Mouse (Mus musculus) liver, adult 2 months (tissue): Measurements from ENCODE around the gene Car6. TPM values are rescaled to one million over a fixed set of nuclear protein-coding genes. Genes with fewer than 3 reads are reported as not detected.

Experiments
- DNase-seq: peaks from one replicate; pipeline ENCODE4 v3.0.0-alpha.2; 2011; ENCODE audit warnings: low read depth, low spot score; ENCODE audit errors: extremely low read depth
- H3K27ac ChIP-seq: fragments of 200-500 bp; replicated peaks from 2 replicates; pipeline ENCODE4 v1.5.1; 2012; ENCODE audit warnings: low read depth, mild to moderate bottlenecking, control low read depth, inconsistent platforms, low read length; ENCODE audit not compliant: insufficient read depth
- H3K27me3 ChIP-seq: fragments of 200-500 bp; 2 replicates; pipeline ENCODE4 v1.6.1; 2012; ENCODE audit warnings: mild to moderate bottlenecking, moderate library complexity, low read length, inconsistent platforms; ENCODE audit not compliant: control insufficient read depth, insufficient read depth
- H3K36me3 ChIP-seq: fragments of 200-500 bp; 2 replicates; pipeline ENCODE4 v1.6.1; 2012; ENCODE audit warnings: low read length, inconsistent platforms; ENCODE audit not compliant: control insufficient read depth, insufficient read depth
- H3K4me1 ChIP-seq: fragments of 200-500 bp; 2 replicates; pipeline ENCODE4 v1.6.1; 2011; ENCODE audit warnings: low read length; ENCODE audit not compliant: control insufficient read depth, insufficient read depth
- H3K4me3 ChIP-seq: fragments of 200-500 bp; 2 replicates; pipeline ENCODE4 v1.5.1; 2011; ENCODE audit warnings: low read depth, mild to moderate bottlenecking, control low read depth, low read length, moderate library complexity; ENCODE audit not compliant: insufficient read depth
- H3K79me2 ChIP-seq: fragments of 200-500 bp; 2 replicates; pipeline ENCODE4 v1.6.1; 2012; ENCODE audit warnings: inconsistent platforms, mild to moderate bottlenecking, low read length, moderate library complexity; ENCODE audit not compliant: control insufficient read depth, insufficient read depth
- H3K9ac ChIP-seq: fragments of 200-500 bp; 2 replicates; pipeline ENCODE4 v1.6.1; 2012; ENCODE audit warnings: low read depth, mild to moderate bottlenecking, control low read depth, inconsistent platforms, low read length
- CTCF ChIP-seq: fragments of 200-500 bp; IDR thresholded peaks from 2 replicates; pipeline ENCODE4 v1.5.1; 2011; ENCODE audit warnings: low read depth, low read length, control low read depth
- POLR2A ChIP-seq: fragments of 200-500 bp; IDR thresholded peaks from 2 replicates; pipeline ENCODE4 v1.6.1; 2011; ENCODE audit warnings: low read length, control low read depth; ENCODE audit not compliant: insufficient read depth; ENCODE audit errors: extremely low read depth
- WGBS: fragments of 180-500 bp; shearing (Covaris S2); methylation state at CpG from one replicate; pipeline ENCODE4 v1.1.7; 2018; 5-methylcytosine and 5-hydroxymethylcytosine counted together
- polyA plus RNA-seq: library from polyadenylated mRNA; depleted of rRNA; stranded (reverse); fragments of >200 nt; gene quantifications from 2 replicates; pipeline ENCODE4 v1.2.3, GENCODE M21; 2012
- total RNA-seq: library from RNA; depleted of rRNA; stranded (reverse); fragments of >200 nt; gene quantifications from 2 replicates; pipeline ENCODE4 v1.2.3, GENCODE M21; 2014

The Car6 gene
- total and polyA plus RNA-seq, 2 experiments = not detected

GRCm38 (mm10) chr4:150225700-150226099 lies 24.6 kb upstream of the Car6 start:
- no peak overlapping the region for H3K9ac ChIP-seq
- no peak overlapping the region for H3K27ac ChIP-seq
- no peak overlapping the region for H3K4me3 ChIP-seq
- TF ChIP-seq CTCF = no peak
- no peak for TF ChIP-seq POLR2A
- peaks cover 25% of the 10 kb centered on the region for H3K4me1 ChIP-seq
- DNase-seq = no peak
- H3K79me2 ChIP-seq = no peaks in the 10 kb centered on the region
- H3K36me3 ChIP-seq = no peaks in the 10 kb centered on the region
- no peaks in the 10 kb centered on the region for H3K27me3 ChIP-seq
- WGBS = 29% methylated on average over 1 of the region's 1 CpGs

GRCm38 (mm10) chr4:150223830-150224229 lies 22.7 kb upstream of the Car6 start:
- Histone ChIP-seq H3K27ac (no peak overlapping the region), H3K4me3 (no peak overlapping the region), H3K9ac (no peak overlapping the region), H3K27me3 (no peaks in the 10 kb centered on the region), H3K4me1 (peaks cover 18% of the 10 kb centered on the region), H3K36me3 (no peaks in the 10 kb centered on the region), H3K79me2 (no peaks in the 10 kb centered on the region)
- 91% methylated on average over 4 of the region's 4 CpGs for WGBS
- TF ChIP-seq POLR2A = no peak
- no peak for TF ChIP-seq CTCF
- no peak for DNase-seq

DNA sequence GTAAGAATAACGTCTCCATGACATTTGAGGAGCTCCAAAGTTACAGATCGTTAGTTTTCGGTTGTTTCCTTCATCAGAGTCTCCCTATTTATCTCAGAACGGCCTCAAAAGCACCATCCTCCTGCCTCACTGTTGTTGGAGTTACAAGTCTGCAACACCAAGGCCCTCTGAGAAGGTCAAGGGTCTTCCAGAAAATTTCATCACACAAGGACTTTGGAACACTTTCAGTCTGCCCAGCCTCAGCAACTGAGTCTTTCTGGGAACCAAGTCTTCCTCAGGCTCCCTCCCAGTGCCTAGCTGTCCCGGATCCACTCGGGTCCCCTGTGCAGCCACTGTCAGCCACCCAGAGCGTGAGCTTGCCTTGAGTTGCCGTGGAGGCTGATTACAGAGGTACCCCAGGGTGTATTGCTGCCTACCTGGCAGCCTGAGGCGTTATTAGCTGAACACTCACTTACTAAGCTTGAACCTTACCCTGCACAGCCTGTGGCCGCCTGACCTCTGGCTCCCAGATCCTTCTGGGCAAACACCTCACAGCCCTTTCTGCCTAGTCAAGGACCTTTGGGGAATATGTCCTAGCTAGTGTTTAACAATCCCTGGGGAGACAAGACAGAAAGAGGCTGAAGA lies 20.0 kb upstream of the Car6 start:
- peak overlapping the region; percentile 96 for H3K27ac ChIP-seq
- WGBS = 18% methylated on average over 10 of the region's 10 CpGs
- H3K36me3 ChIP-seq = no peaks in the 10 kb centered on the region
- H3K27me3 ChIP-seq = no peaks in the 10 kb centered on the region
- TF ChIP-seq POLR2A (no peak), CTCF (no peak)
- peak; percentile 94 for DNase-seq
- peak overlapping the region; percentile 83 for H3K9ac ChIP-seq
- H3K4me1 ChIP-seq = peaks cover 12% of the 10 kb centered on the region
- H3K79me2 ChIP-seq = no peaks in the 10 kb centered on the region
- peak overlapping the region; percentile 27; the same call in 1 of the 2 replicates for H3K4me3 ChIP-seq

GRCm38 (mm10) chr4:150220584-150220983 lies 19.5 kb upstream of the Car6 start:
- peak overlapping the region; percentile 96 for H3K27ac ChIP-seq
- peak overlapping the region; percentile 44 for H3K4me3 ChIP-seq
- peak overlapping the region; percentile 83 for H3K9ac ChIP-seq
- peak; percentile 98 for DNase-seq
- no peaks in the 10 kb centered on the region for H3K79me2 ChIP-seq
- 7% methylated on average over 11 of the region's 11 CpGs for WGBS
- H3K27me3 ChIP-seq = no peaks in the 10 kb centered on the region
- TF ChIP-seq CTCF (no peak), POLR2A (peak; percentile 61; the same call in 1 of the 2 replicates)
- no peaks in the 10 kb centered on the region for H3K36me3 ChIP-seq
- peaks cover 12% of the 10 kb centered on the region for H3K4me1 ChIP-seq

DNA sequence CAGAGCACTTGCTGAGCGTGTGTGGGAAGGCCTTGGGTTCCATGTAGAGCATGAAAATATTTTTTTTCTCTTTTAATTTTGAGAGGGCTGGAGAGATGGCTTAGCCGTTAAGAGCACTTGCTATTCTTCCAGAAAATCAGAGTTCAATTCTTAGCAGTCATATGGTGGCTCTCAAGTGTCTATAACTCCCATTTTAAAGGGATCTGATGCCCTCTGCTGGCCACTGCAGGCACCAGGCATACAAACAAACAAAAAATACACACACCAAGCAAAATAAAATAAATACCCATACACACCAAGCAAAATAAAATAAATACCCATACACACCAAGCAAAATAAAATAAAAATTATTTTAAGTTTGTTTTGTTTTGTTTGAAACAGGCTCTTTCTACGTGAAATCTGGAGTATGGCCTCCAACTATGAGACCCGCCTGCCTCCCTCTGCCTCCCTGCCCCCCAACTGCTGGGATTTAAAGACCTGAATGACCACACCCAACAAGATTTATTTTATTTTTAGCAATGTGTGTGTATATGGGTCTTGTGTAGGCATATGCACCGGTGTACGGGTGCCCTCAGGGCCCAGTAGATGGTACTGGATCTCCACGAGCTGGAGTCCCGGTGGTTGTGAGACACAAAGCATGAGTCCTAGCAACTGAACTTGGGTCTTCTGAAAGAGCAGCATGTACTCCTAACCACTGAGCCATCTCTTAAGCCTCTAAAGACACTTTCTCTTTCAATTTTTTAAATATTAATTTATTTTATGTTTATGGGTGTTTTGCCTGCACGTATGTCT lies 18.6 kb upstream of the Car6 start:
- H3K9ac ChIP-seq = peak overlapping the region; percentile 53
- H3K27ac ChIP-seq = peak overlapping the region; percentile 74
- H3K4me1 ChIP-seq = peaks cover 12% of the 10 kb centered on the region
- H3K79me2 ChIP-seq = no peaks in the 10 kb centered on the region
- TF ChIP-seq CTCF (peak; percentile 70), POLR2A (no peak)
- H3K27me3 ChIP-seq = no peaks in the 10 kb centered on the region
- DNase-seq = peak; percentile 70
- peak overlapping the region; percentile 44; the same call in 1 of the 2 replicates for H3K4me3 ChIP-seq
- no peaks in the 10 kb centered on the region for H3K36me3 ChIP-seq
- WGBS = 33% methylated on average over 9 of the region's 9 CpGs

DNA sequence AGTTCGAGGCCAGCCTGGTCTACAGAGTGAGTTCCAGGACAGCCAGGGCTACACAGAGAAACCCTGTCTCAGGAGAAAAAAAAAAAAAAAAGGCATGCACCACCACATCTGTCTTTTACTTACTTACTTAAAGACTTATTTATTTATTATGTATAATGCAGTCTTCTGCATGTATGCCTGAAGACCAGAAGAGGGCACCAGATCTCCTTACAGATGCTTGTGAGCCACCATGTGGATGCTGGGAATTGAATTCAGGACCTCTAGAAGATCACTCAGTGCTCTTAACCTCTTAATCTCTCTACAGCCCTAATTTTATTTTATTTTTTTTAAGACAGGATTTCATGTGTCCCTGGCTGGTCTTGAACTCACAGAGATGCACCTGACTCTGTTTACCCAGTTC lies 16.8 kb upstream of the Car6 start:
- TF ChIP-seq CTCF (no peak), POLR2A (no peak)
- Histone ChIP-seq H3K4me1 (peaks cover 12% of the 10 kb centered on the region), H3K79me2 (no peaks in the 10 kb centered on the region), H3K9ac (no peak overlapping the region), H3K4me3 (no peak overlapping the region), H3K27ac (no peak overlapping the region), H3K36me3 (no peaks in the 10 kb centered on the region), H3K27me3 (no peaks in the 10 kb centered on the region)
- no peak for DNase-seq
- 93% methylated on average over 1 of the region's 1 CpGs for WGBS
